Mouse (Mus musculus) embryonic facial prominence, embryonic 11.5 days (tissue): ENCODE results near the gene Mchr1. TPM values are rescaled to one million over a fixed set of nuclear protein-coding genes. Genes with fewer than 3 reads are reported as not detected.

ENCODE experiments used
- ATAC-seq: fragments of 200-750 bp; cut with Nextera tagmentation; replicated peaks from 2 replicates; pipeline ENCODE4 v1.8.0; 2017; ENCODE audit warnings: low read depth; ENCODE audit not compliant: insufficient number of reproducible peaks, low FRiP score, low TSS enrichment
- DNase-seq: peaks from one replicate; pipeline ENCODE4 v3.0.0-alpha.2; 2015; ENCODE audit warnings: low spot score
- H3K27ac ChIP-seq: fragments of 300-500 bp; sonication (generic); replicated peaks from 2 replicates; pipeline ENCODE4 v1.5.1; 2014; ENCODE audit warnings: mild to moderate bottlenecking, low read depth, low read length, control low read depth
- H3K27me3 ChIP-seq: fragments of 300-500 bp; sonication (generic); 2 replicates; pipeline ENCODE4 v1.6.1; 2014; ENCODE audit warnings: mild to moderate bottlenecking, low read length, moderate library complexity, mixed read lengths; ENCODE audit not compliant: control insufficient read depth, insufficient read depth
- H3K36me3 ChIP-seq: fragments of 300-500 bp; sonication (generic); replicated peaks from 2 replicates; pipeline ENCODE4 v1.6.1; 2014; ENCODE audit warnings: low read depth, mild to moderate bottlenecking, low read length, moderate library complexity, mixed read lengths; ENCODE audit not compliant: control insufficient read depth, insufficient read depth
- H3K4me1 ChIP-seq: fragments of 300-500 bp; sonication (generic); 2 replicates; pipeline ENCODE4 v1.6.1; 2014; ENCODE audit warnings: low read length, mixed read lengths; ENCODE audit not compliant: control insufficient read depth, insufficient read depth
- H3K4me2 ChIP-seq: fragments of 300-500 bp; sonication (generic); 2 replicates; pipeline ENCODE4 v1.6.1; 2014; ENCODE audit warnings: low read depth, mild to moderate bottlenecking, control low read depth, low read length, moderate library complexity
- H3K4me3 ChIP-seq: fragments of 300-500 bp; sonication (generic); 2 replicates; pipeline ENCODE4 v1.5.1; 2014; ENCODE audit warnings: low read depth, low read length, control low read depth
- H3K9ac ChIP-seq: fragments of 300-500 bp; sonication (generic); replicated peaks from 2 replicates; pipeline ENCODE4 v1.6.1; 2014; ENCODE audit warnings: mild to moderate bottlenecking, control low read depth, low read length
- H3K9me3 ChIP-seq: fragments of 300-500 bp; sonication (generic); replicated peaks from 2 replicates; pipeline ENCODE4 v1.6.1; 2016; ENCODE audit warnings: mild to moderate bottlenecking, low read length, inconsistent platforms, mixed read lengths; ENCODE audit not compliant: control insufficient read depth
- WGBS: fragments of 180-500 bp; shearing (Covaris S2); extraction: QIAGEN DNeasy Blood & Tissue Kit; methylation state at CpG from one replicate; pipeline ENCODE4 v1.1.7; 2014; 5-methylcytosine and 5-hydroxymethylcytosine counted together
- polyA plus RNA-seq: library from polyadenylated mRNA; unstranded; fragments of >200 nt; fragmentation: Nextera tagmentation; extraction: Ambion mirVana; gene quantifications from 2 replicates; pipeline ENCODE4 v1.2.1, GENCODE M21; 2014

Mchr1 gene
- polyA plus RNA-seq, 1 experiment from 2014 or later: 0.76 TPM

DNA sequence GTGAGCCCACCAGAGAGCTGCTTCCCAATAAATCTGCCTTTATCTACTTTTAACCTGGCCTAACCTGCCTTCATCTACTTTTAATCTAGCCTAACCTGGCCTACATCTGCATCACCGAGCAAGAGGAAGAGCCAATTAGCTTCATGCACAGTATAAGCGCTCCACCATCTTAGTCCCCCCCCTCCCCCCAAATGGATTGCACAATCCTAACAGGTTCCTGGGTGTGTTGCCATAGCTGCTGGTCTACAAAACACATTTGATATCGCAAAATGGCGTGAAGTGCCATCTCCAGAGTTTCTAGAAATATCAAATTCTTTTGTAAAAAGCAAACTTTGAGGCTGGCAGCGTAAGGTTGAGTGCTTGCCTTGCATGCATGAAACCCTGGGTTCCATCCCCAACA lies 24.0 kb downstream of the Mchr1 start:
- H3K4me1 ChIP-seq: no peaks in the 10 kb centered on the region
- no peak overlapping the region for H3K27ac ChIP-seq
- no peak overlapping the region for H3K4me2 ChIP-seq
- no peak for ATAC-seq
- no peaks in the 10 kb centered on the region for H3K36me3 ChIP-seq
- H3K9me3 ChIP-seq: no peaks in the 10 kb centered on the region
- H3K27me3 ChIP-seq: no peaks in the 10 kb centered on the region
- WGBS: 93% methylated on average over 5 of the region's 5 CpGs
- no peak overlapping the region for H3K9ac ChIP-seq
- H3K4me3 ChIP-seq: no peak overlapping the region
- no peak for DNase-seq

DNA sequence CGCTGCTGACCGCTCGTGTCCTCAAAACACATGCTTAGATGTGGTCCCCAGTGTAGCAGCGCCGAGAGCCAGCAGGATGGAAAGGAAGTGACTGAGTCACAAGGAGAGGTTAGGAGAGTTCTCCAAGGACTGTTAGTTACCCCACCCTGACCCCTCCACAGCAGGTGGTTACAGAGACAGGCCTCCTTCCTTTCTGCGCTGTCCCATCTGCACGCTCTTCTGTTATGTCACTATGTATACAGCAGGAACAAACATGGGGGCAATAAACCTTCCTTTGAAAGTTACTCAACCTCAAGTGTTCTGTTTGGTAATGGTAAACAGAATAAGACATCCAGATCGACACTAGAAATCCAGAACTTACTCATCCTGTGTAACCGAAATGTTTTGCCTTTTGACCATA lies 24.9 kb downstream of the Mchr1 start:
- no peaks in the 10 kb centered on the region for H3K27me3 ChIP-seq
- H3K4me2 ChIP-seq: no peak overlapping the region
- no peak overlapping the region for H3K4me3 ChIP-seq
- H3K27ac ChIP-seq: no peak overlapping the region
- no peak overlapping the region for H3K9ac ChIP-seq
- no peaks in the 10 kb centered on the region for H3K9me3 ChIP-seq
- ATAC-seq (no peak), DNase-seq (no peak)
- WGBS: 90% methylated on average over 9 of the region's 9 CpGs
- H3K4me1 ChIP-seq: no peaks in the 10 kb centered on the region
- H3K36me3 ChIP-seq: no peaks in the 10 kb centered on the region

DNA sequence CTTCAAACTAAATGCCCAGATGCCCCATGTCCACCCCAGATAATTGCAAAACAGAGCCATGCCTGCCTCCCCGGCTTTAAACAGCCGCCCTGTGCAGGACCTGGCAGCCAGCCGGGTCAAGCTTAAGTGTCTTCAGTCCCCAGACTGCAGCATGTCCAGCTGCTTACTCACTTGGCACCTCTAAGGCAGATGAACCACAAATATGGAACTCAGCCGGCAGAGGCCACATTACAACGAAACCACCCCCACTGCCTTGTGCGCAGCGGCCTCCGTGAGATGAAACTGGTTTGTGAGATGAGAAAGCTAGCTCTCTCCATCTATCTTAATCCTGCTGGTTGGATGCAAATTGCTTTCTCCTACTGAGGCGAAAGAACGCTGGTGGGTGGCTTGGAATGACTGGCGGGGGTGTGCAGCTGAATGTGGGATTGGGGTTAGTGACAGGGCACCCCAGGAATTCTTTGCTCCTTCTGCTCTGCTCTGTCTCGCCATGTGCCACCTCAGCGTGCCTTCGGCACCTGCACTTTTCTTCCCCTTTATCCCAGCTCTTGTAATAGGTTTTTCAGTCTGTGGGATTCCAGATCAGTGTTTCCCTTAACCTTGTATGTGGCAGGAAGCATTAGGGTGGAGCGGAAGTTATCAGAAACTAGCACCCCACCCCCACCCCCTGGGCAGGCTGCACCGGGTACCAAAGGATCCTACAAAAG lies 29.2 kb downstream of the Mchr1 start:
- no peak overlapping the region for H3K9ac ChIP-seq

DNA sequence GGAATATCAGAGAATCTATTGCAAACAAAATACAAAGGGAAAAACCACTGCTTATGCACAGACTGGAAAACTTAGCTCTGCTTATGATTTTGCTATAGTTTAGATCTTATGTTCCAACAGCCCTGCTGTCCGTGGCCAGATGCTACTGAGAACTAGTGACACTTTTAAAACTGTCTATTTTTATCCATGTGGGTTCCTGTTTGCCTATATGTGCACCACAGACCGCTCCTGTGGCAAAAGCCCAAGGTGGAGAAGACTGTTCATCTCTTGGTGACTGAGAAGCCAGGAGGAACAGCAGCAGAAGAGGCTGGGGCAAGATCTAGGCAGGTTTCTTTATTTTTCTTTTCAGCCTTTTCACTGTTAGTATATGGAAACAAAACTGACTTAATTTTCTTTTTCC lies 32.1 kb downstream of the Mchr1 start:
- Histone ChIP-seq H3K27ac (no peak overlapping the region), H3K4me2 (no peak overlapping the region), H3K9ac (no peak overlapping the region), H3K4me3 (no peak overlapping the region), H3K9me3 (no peaks in the 10 kb centered on the region), H3K36me3 (no peaks in the 10 kb centered on the region), H3K27me3 (no peaks in the 10 kb centered on the region), H3K4me1 (no peaks in the 10 kb centered on the region)
- 83% methylated on average over 2 of the region's 2 CpGs for WGBS
- DNase-seq (no peak), ATAC-seq (no peak)

More for the DNA sequence above, 29.2 kb downstream of the Mchr1 start:
- H3K27ac ChIP-seq: no peak overlapping the region
- H3K27me3 ChIP-seq: no peaks in the 10 kb centered on the region
- H3K4me2 ChIP-seq: no peak overlapping the region
- WGBS: 50% methylated on average over 16 of the region's 16 CpGs
- H3K36me3 ChIP-seq: no peaks in the 10 kb centered on the region
- DNase-seq: no peak
- H3K4me3 ChIP-seq: no peak overlapping the region
- ATAC-seq: no peak
- H3K4me1 ChIP-seq: no peaks in the 10 kb centered on the region
- H3K9me3 ChIP-seq: no peaks in the 10 kb centered on the region

DNA sequence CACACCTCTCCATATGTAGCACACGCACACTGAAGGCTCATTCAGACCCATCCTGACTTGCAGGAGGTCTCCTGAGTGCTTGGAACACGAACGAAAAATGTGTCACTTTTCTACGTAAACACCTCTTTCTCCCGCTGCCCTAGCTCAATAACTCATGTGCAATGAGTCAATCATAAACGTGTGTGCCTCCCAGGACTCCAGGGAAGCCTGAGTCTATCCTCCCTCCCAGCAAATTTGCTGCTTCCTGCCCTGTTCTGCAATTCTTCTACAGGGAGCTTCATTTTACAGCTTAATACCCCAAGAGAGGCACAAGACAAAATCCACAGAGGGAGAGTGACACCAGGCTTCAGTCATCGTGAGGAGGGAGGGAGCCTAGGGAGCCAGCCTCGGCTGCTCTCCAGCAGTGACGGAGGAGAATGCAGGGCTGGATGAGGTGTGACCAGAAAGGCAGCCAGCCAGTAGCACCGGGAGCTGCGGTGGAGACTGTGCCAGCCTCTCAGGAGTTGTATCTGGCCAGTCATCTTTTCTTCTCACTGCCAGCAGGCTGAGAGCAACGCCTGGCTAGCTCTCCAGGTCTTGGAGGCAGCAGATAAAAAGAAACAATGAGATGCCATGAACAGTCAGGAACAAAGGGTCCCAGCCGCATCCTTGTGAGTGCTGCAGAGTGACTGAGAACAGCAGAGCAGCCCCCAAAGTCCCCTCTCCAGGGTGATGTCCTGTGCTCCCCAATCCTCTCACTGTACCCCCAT lies 37.2 kb downstream of the Mchr1 start:
- WGBS: 20% methylated on average over 13 of the region's 13 CpGs
- 0 out of 2 replicates have a peak overlapping the region, but pooled peaks have one; percentile 19 for H3K9ac ChIP-seq
- DNase-seq (peak; percentile 14), ATAC-seq (no peak)
- H3K4me3 ChIP-seq: no peak overlapping the region
- H3K4me2 ChIP-seq: no peak overlapping the region
- H3K27ac ChIP-seq: no peak overlapping the region
- H3K4me1 ChIP-seq: no peaks in the 10 kb centered on the region
- H3K9me3 ChIP-seq: no peaks in the 10 kb centered on the region
- no peaks in the 10 kb centered on the region for H3K36me3 ChIP-seq
- no peaks in the 10 kb centered on the region for H3K27me3 ChIP-seq

DNA sequence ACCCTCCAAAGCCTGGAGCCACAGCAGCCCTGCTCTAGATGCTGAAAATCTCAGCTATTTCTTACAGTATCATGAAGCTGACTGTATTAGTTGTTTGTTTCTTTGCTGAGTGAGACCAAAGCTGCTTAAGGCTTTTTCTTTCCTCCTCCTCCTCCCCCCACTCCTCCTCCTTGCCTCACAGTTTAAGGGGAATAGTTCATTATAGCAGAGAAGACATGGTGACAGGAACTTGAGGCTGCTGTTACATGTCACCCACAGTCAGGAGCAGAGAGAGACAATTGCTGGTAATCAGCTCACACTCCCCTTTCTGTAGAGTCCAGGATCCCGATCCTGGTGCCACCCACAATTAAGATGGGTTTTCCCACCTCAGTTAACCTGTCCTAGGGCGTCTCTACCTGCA lies 38.1 kb downstream of the Mchr1 start:
- Histone ChIP-seq H3K9me3 (no peaks in the 10 kb centered on the region), H3K27me3 (no peaks in the 10 kb centered on the region), H3K27ac (no peak overlapping the region), H3K4me1 (no peaks in the 10 kb centered on the region; the same call in none of the 2 replicates), H3K36me3 (no peaks in the 10 kb centered on the region), H3K9ac (no peak overlapping the region), H3K4me2 (no peak overlapping the region), H3K4me3 (no peak overlapping the region)
- WGBS: 64% methylated on average over 2 of the region's 2 CpGs
- ATAC-seq (no peak), DNase-seq (no peak)

DNA sequence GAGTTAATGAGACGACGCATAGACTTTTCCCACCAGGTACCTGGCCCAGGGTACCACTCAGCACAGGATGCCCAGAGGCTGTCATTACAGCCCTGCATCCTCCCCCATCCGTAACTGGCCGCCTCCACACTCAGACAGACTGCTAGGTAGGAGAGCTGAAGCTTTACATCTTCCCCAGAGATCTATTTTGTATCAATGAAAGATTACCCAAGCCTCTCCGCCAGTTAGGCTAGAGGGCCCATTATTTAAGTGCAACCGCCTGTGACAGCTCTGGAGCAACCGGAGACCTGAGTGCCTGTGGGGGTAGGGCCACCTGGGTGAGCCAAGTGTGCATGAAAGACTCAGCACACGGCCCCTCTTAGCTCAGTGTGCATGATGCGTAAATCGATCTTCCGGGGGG lies 42.6 kb downstream of the Mchr1 start:
- no peaks in the 10 kb centered on the region for H3K9me3 ChIP-seq
- 6% methylated on average over 11 of the region's 11 CpGs for WGBS
- ATAC-seq (peak; percentile 88), DNase-seq (peak; percentile 75)
- peaks cover 3% of the 10 kb centered on the region for H3K4me1 ChIP-seq
- 0 out of 2 replicates have a peak overlapping the region, but pooled peaks have one; percentile 22 for H3K27ac ChIP-seq
- H3K36me3 ChIP-seq: no peaks in the 10 kb centered on the region
- peak overlapping the region; percentile 5; the same call in 1 of the 2 replicates for H3K4me2 ChIP-seq
- no peak overlapping the region for H3K4me3 ChIP-seq
- H3K9ac ChIP-seq: no peak overlapping the region
- no peaks in the 10 kb centered on the region for H3K27me3 ChIP-seq

DNA sequence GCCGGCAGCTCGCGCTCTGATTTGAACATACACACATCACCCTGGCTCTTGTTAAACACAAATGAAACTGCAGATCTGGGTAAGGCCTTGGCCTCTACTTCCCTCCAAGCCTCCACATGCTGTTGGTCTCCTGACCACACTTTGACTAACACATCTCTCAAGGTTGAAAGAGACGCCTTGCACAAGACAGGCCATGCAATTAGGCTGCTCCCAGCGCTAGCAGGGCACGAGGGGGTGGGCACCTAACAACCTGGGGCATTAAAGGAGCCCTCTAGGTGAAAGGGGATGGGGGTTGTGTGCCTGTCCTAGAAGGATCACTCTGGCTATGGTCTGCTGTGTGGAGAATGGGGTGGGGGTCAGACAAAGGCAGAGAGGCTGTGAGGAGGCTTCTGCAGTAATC lies 43.4 kb downstream of the Mchr1 start:
- H3K4me1 ChIP-seq: peaks cover 3% of the 10 kb centered on the region
- H3K9ac ChIP-seq: no peak overlapping the region
- H3K36me3 ChIP-seq: no peaks in the 10 kb centered on the region
- 69% methylated on average over 6 of the region's 6 CpGs for WGBS
- no peak for DNase-seq
- H3K4me2 ChIP-seq: no peak overlapping the region
- no peaks in the 10 kb centered on the region for H3K9me3 ChIP-seq
- H3K27ac ChIP-seq: no peak overlapping the region
- H3K27me3 ChIP-seq: no peaks in the 10 kb centered on the region
- no peak overlapping the region for H3K4me3 ChIP-seq
- no peak for ATAC-seq
